Mouse (Mus musculus) hindbrain, embryonic 13.5 days (tissue): Measurements from ENCODE around the gene Palm2. TPM values are rescaled to one million over a fixed set of nuclear protein-coding genes. Genes with fewer than 3 reads are reported as not detected.

Experiments
- ATAC-seq: fragments of 200-750 bp; cut with Nextera tagmentation; 2 replicates; pipeline ENCODE4 v1.8.0; 2017; ENCODE audit warnings: moderate TSS enrichment; ENCODE audit not compliant: low FRiP score
- H3K27ac ChIP-seq: fragments of 300-500 bp; sonication (generic); 2 replicates; pipeline ENCODE4 v1.5.1; 2015; ENCODE audit warnings: inconsistent platforms, mild to moderate bottlenecking, moderate library complexity
- H3K27me3 ChIP-seq: fragments of 300-500 bp; sonication (generic); 2 replicates; pipeline ENCODE4 v1.6.1; 2015; ENCODE audit warnings: mild to moderate bottlenecking, inconsistent platforms
- H3K36me3 ChIP-seq: fragments of 300-500 bp; sonication (generic); 2 replicates; pipeline ENCODE4 v1.6.1; 2015; ENCODE audit warnings: mild to moderate bottlenecking, inconsistent platforms
- H3K4me1 ChIP-seq: fragments of 300-500 bp; sonication (generic); replicated peaks from 2 replicates; pipeline ENCODE4 v1.6.1; 2015; ENCODE audit warnings: inconsistent platforms
- H3K4me2 ChIP-seq: fragments of 300-500 bp; sonication (generic); 2 replicates; pipeline ENCODE4 v1.6.1; 2015; ENCODE audit warnings: inconsistent platforms, mild to moderate bottlenecking, moderate library complexity
- H3K4me3 ChIP-seq: fragments of 300-500 bp; sonication (generic); 2 replicates; pipeline ENCODE4 v1.5.1; 2015; ENCODE audit warnings: mild to moderate bottlenecking, inconsistent platforms
- H3K9ac ChIP-seq: fragments of 300-500 bp; sonication (generic); 2 replicates; pipeline ENCODE4 v1.6.1; 2015; ENCODE audit warnings: mild to moderate bottlenecking, inconsistent platforms
- H3K9me3 ChIP-seq: fragments of 300-500 bp; sonication (generic); 2 replicates; pipeline ENCODE4 v1.6.1; 2016; ENCODE audit warnings: inconsistent platforms
- WGBS: fragments of 180-500 bp; shearing (Covaris S2); methylation state at CpG from one replicate; pipeline ENCODE4 v1.1.7; 2015; 5-methylcytosine and 5-hydroxymethylcytosine counted together
- polyA plus RNA-seq: library from polyadenylated mRNA; unstranded; fragments of >200 nt; fragmentation: Nextera tagmentation; extraction: Ambion mirVana; gene quantifications from 2 replicates; pipeline ENCODE4 v1.2.1, GENCODE M21; 2015

Palm2 gene
- polyA plus RNA-seq, 1 experiment from 2014 or later: 7.7 TPM

- no peaks in the 10 kb centered on the region for H3K36me3 ChIP-seq
- 89% methylated on average over 3 of the region's 3 CpGs for WGBS
- H3K4me1 ChIP-seq: no peaks in the 10 kb centered on the region
- no peak overlapping the region for H3K4me3 ChIP-seq
- H3K9ac ChIP-seq: no peak overlapping the region
- H3K9me3 ChIP-seq: no peaks in the 10 kb centered on the region
- no peak overlapping the region for H3K27ac ChIP-seq
- no peak overlapping the region for H3K4me2 ChIP-seq
- no peak for ATAC-seq
- no peaks in the 10 kb centered on the region for H3K27me3 ChIP-seq
Measured at GRCm38 (mm10) chr4:57733445-57733844, 299.4 kb downstream of the Palm2 start.

GRCm38 (mm10) chr4:57735426-57735825 is 301.4 kb downstream of the Palm2 start:
- 91% methylated on average over 5 of the region's 5 CpGs for WGBS
- H3K4me1 ChIP-seq: peaks cover 5% of the 10 kb centered on the region; the same call in 1 of the 2 replicates
- H3K9me3 ChIP-seq: no peaks in the 10 kb centered on the region
- no peaks in the 10 kb centered on the region for H3K27me3 ChIP-seq
- no peak overlapping the region for H3K4me2 ChIP-seq
- no peak overlapping the region for H3K9ac ChIP-seq
- no peaks in the 10 kb centered on the region for H3K36me3 ChIP-seq
- no peak overlapping the region for H3K27ac ChIP-seq
- no peak overlapping the region for H3K4me3 ChIP-seq
- no peak for ATAC-seq

- peaks cover 5% of the 10 kb centered on the region; the same call in 1 of the 2 replicates for H3K4me1 ChIP-seq
- H3K4me3 ChIP-seq: no peak overlapping the region
- 41% methylated on average over 8 of the region's 8 CpGs for WGBS
- H3K4me2 ChIP-seq: no peak overlapping the region
- H3K36me3 ChIP-seq: no peaks in the 10 kb centered on the region
- no peak overlapping the region for H3K9ac ChIP-seq
- no peaks in the 10 kb centered on the region for H3K27me3 ChIP-seq
- ATAC-seq: no peak
- no peak overlapping the region for H3K27ac ChIP-seq
- no peaks in the 10 kb centered on the region for H3K9me3 ChIP-seq
Measured at GRCm38 (mm10) chr4:57738856-57739552, 305.0 kb downstream of the Palm2 start.

GRCm38 (mm10) chr4:57743325-57743929 is 309.4 kb downstream of the Palm2 start:
- no peak overlapping the region for H3K4me2 ChIP-seq
- no peaks in the 10 kb centered on the region for H3K27me3 ChIP-seq
- no peaks in the 10 kb centered on the region for H3K9me3 ChIP-seq
- no peak overlapping the region for H3K4me3 ChIP-seq
- no peak overlapping the region for H3K9ac ChIP-seq
- H3K4me1 ChIP-seq: peaks cover 5% of the 10 kb centered on the region; the same call in 1 of the 2 replicates
- H3K27ac ChIP-seq: no peak overlapping the region
- no peak for ATAC-seq
- 86% methylated on average over 11 of the region's 11 CpGs for WGBS
- no peaks in the 10 kb centered on the region for H3K36me3 ChIP-seq

- Histone ChIP-seq H3K27ac (no peak overlapping the region), H3K27me3 (no peaks in the 10 kb centered on the region), H3K36me3 (no peaks in the 10 kb centered on the region), H3K9ac (no peak overlapping the region), H3K4me1 (no peaks in the 10 kb centered on the region), H3K9me3 (no peaks in the 10 kb centered on the region), H3K4me2 (no peak overlapping the region), H3K4me3 (no peak overlapping the region)
- no peak for ATAC-seq
- WGBS: 78% methylated on average over 4 of the region's 4 CpGs
Measured at GRCm38 (mm10) chr4:57750651-57751050, 316.6 kb downstream of the Palm2 start.

GRCm38 (mm10) chr4:57751054-57751453 is 317.0 kb downstream of the Palm2 start:
- ATAC-seq: no peak
- no peaks in the 10 kb centered on the region for H3K9me3 ChIP-seq
- no peaks in the 10 kb centered on the region for H3K4me1 ChIP-seq
- H3K27ac ChIP-seq: no peak overlapping the region
- no peak overlapping the region for H3K4me2 ChIP-seq
- 63% methylated on average over 4 of the region's 4 CpGs for WGBS
- H3K4me3 ChIP-seq: no peak overlapping the region
- H3K36me3 ChIP-seq: no peaks in the 10 kb centered on the region
- H3K27me3 ChIP-seq: no peaks in the 10 kb centered on the region
- no peak overlapping the region for H3K9ac ChIP-seq

- Histone ChIP-seq H3K36me3 (no peaks in the 10 kb centered on the region), H3K9ac (no peak overlapping the region), H3K27ac (no peak overlapping the region), H3K27me3 (no peaks in the 10 kb centered on the region), H3K4me1 (no peaks in the 10 kb centered on the region), H3K9me3 (no peaks in the 10 kb centered on the region), H3K4me3 (no peak overlapping the region), H3K4me2 (no peak overlapping the region)
- 91% methylated on average over 11 of the region's 11 CpGs for WGBS
- no peak for ATAC-seq
Measured at GRCm38 (mm10) chr4:57751566-57751965, 317.5 kb downstream of the Palm2 start.

- Histone ChIP-seq H3K4me3 (no peak overlapping the region), H3K27me3 (no peaks in the 10 kb centered on the region), H3K9ac (no peak overlapping the region), H3K36me3 (no peaks in the 10 kb centered on the region), H3K27ac (no peak overlapping the region), H3K9me3 (no peaks in the 10 kb centered on the region), H3K4me1 (peaks cover 5% of the 10 kb centered on the region; the same call in 1 of the 2 replicates), H3K4me2 (no peak overlapping the region)
- WGBS: 90% methylated on average over 11 of the region's 11 CpGs
- ATAC-seq: no peak
Measured at GRCm38 (mm10) chr4:57755085-57755484, 321.0 kb downstream of the Palm2 start.

GRCm38 (mm10) chr4:57757997-57758396 is 323.9 kb downstream of the Palm2 start:
- H3K9me3 ChIP-seq: no peaks in the 10 kb centered on the region
- ATAC-seq: no peak
- H3K4me1 ChIP-seq: peaks cover 5% of the 10 kb centered on the region; the same call in 1 of the 2 replicates
- no peak overlapping the region for H3K9ac ChIP-seq
- H3K4me3 ChIP-seq: no peak overlapping the region
- no peak overlapping the region for H3K4me2 ChIP-seq
- 39% methylated on average over 11 of the region's 11 CpGs for WGBS
- H3K36me3 ChIP-seq: no peaks in the 10 kb centered on the region
- no peaks in the 10 kb centered on the region for H3K27me3 ChIP-seq
- H3K27ac ChIP-seq: no peak overlapping the region

Other genes with a start within 250 kb of the Palm2 start
- gene Ptpn3, start 132.4 kb upstream of the Palm2 start, polyA plus RNA-seq: 3.9 and 4.5 TPM in 2 replicates
- 10.3 and 11.5 TPM in 2 replicates for gene Pakap, start 133.9 kb downstream of the Palm2 start, polyA plus RNA-seq